Mouse (Mus musculus): ENCODE data around the gene Miox. TPM values are rescaled to one million over a fixed set of nuclear protein-coding genes. Genes with fewer than 3 reads are reported as not detected.

Gene Miox
- total and polyA plus RNA-seq, 2 experiments from 2014 or later: not detected

DNA sequence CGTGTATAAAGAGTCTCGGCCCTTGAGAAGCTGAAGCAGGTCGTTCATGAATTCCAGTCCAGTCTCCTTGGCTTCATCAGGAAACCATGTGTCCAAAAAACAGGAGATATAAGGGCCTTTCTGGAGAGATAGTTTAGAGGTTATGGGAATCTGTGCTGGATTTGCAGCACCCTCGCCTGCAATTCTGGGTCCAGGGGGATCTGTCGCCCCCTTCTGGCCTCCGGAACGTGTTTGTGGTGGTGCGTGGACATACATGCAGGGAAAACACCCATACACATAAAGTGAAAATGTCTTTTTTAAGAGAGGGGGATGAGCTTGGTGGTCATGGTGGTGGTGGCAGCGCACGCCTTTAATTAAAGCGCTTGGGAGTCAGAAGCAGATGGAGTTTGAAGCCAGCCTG lies 18.1 kb upstream of the Miox start:
- DNase-seq (ENCODE audit: low spot score) (no peak), ATAC-seq (ENCODE audit: insufficient read depth, low read depth) (no peak)
- Histone ChIP-seq H3K9ac (replicated peaks; ENCODE audit: low read depth, low read length) (no peak overlapping the region), H3K36me3 (replicated peaks; ENCODE audit: control insufficient read depth, insufficient read depth, low read length) (no peaks in the 10 kb centered on the region), H3K4me1 (ENCODE audit: control insufficient read depth, insufficient read depth) (peaks cover 13% of the 10 kb centered on the region), H3K4me3 (ENCODE audit: low read depth, low read length) (no peak overlapping the region), H3K4me2 (ENCODE audit: low read depth, low read length) (no peak overlapping the region), H3K27me3 (ENCODE audit: control insufficient read depth, insufficient read depth, low read length) (0 out of 2 replicates have a peak, but pooled peaks cover 3% of the 10 kb centered on the region), H3K9me3 (replicated peaks; ENCODE audit: control insufficient read depth, low read length) (no peaks in the 10 kb centered on the region), H3K27ac (ENCODE audit: low read depth) (no peak overlapping the region)
- TF ChIP-seq EP300 (IDR thresholded peaks at IDR 0.05; ENCODE audit: low read depth) (no peak), CTCF (IDR thresholded peaks at IDR 0.05; ENCODE audit: low read depth) (peak; percentile 7; the same call in 1 of the 2 replicates)
- 74% methylated on average over 11 of the region's 11 CpGs for WGBS

GRCm38 (mm10) chr15:89321264-89321663 lies 12.9 kb upstream of the Miox start:
- no peak overlapping the region for H3K4me3 ChIP-seq (ENCODE audit: low read depth, low read length)
- H3K27me3 ChIP-seq (ENCODE audit: control insufficient read depth, insufficient read depth, low read length): peaks cover 25% of the 10 kb centered on the region
- no peak overlapping the region for H3K9ac ChIP-seq (replicated peaks; ENCODE audit: low read depth, low read length)
- 71% methylated on average over 8 of the region's 8 CpGs for WGBS
- peaks cover 4% of the 10 kb centered on the region; the same call in 1 of the 2 replicates for H3K4me1 ChIP-seq (ENCODE audit: control insufficient read depth, insufficient read depth)
- TF ChIP-seq CTCF (IDR thresholded peaks at IDR 0.05; ENCODE audit: low read depth): no peak
- no peaks in the 10 kb centered on the region for H3K36me3 ChIP-seq (replicated peaks; ENCODE audit: control insufficient read depth, insufficient read depth, low read length)
- no peak for ATAC-seq (ENCODE audit: insufficient read depth, low read depth)
- no peaks in the 10 kb centered on the region for H3K9me3 ChIP-seq (replicated peaks; ENCODE audit: control insufficient read depth, low read length)
- H3K4me2 ChIP-seq (ENCODE audit: low read depth, low read length): no peak overlapping the region
- no peak for DNase-seq (ENCODE audit: low spot score)
- no peak overlapping the region for H3K27ac ChIP-seq (ENCODE audit: low read depth)

DNA sequence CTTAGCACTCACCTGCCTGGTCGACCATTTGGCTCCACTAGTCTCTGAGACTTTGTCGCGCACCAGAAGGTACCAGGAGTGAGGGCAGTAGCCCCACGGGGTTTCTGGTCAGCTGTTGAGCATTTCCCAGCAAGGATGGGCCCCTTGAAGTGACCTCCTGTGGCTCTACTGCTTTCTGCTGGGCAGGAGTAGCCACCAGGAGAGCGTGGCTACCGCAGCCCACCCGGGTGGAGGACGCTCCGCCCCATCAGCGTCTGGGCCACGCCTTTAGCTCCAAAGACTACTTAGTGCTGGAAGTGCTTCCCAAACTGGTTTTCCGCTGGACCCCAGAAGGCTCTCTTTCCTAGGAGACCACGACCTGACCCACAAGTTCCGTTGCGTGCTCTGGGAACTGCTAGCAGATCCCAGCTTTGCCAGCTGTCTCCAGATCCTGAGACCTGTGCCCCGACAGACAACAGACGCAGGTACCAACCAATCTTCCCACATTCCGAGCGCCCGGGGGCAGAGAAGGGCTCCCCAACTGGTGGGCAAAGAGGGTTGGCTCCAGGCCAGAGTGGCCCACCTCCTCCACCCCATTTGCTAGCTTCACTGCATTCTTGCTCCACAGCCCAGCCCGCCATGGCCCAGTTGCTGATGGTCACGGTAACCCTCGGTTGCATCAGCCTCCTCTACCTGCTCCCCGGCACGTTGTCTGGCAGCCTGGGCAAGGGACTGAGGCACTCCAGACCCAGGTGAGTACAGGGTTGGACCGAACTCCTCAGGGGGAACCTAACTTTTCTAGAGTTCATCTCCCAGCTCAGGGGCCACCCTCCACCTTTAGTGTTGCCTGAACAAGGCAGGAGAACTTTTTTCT lies 11.3 kb upstream of the Miox start, which contains the start of gene Adm2:
Gene Adm2 (plus strand): TSS at position 51 of the 853 bp plus-strand sequence.
- no peak for DNase-seq (ENCODE audit: low spot score)
- peak within 1 kb of the TSS; percentile 55 for H3K4me2 ChIP-seq (ENCODE audit: low read depth, low read length)
- H3K36me3 ChIP-seq (replicated peaks; ENCODE audit: control insufficient read depth, insufficient read depth, low read length): no peaks in the 10 kb centered on the region
- TF ChIP-seq EP300 (IDR thresholded peaks at IDR 0.05; ENCODE audit: low read depth) (no peak), CTCF (IDR thresholded peaks at IDR 0.05; ENCODE audit: low read depth) (no peak)
- peaks cover 4% of the 10 kb centered on the region; the same call in 1 of the 2 replicates for H3K4me1 ChIP-seq (ENCODE audit: control insufficient read depth, insufficient read depth)
- no peak; the same call in 1 of the 2 replicates for ATAC-seq (ENCODE audit: insufficient read depth, low read depth)
- WGBS: 5% methylated on average over 26 of the region's 26 CpGs
- H3K27me3 ChIP-seq (ENCODE audit: control insufficient read depth, insufficient read depth, low read length): peaks cover 25% of the 10 kb centered on the region
- no peak within 1 kb of the TSS for H3K9ac ChIP-seq (replicated peaks; ENCODE audit: low read depth, low read length)
- no peaks in the 10 kb centered on the region for H3K9me3 ChIP-seq (replicated peaks; ENCODE audit: control insufficient read depth, low read length)
- H3K4me3 ChIP-seq (ENCODE audit: low read depth, low read length): peak within 1 kb of the TSS; percentile 21
- H3K27ac ChIP-seq (ENCODE audit: low read depth): no peak within 1 kb of the TSS

GRCm38 (mm10) chr15:89323656-89324055 lies 10.5 kb upstream of the Miox start:
- WGBS: 86% methylated on average over 4 of the region's 4 CpGs
- no peak overlapping the region for H3K4me3 ChIP-seq (ENCODE audit: low read depth, low read length)
- no peak overlapping the region for H3K9ac ChIP-seq (replicated peaks; ENCODE audit: low read depth, low read length)
- DNase-seq (ENCODE audit: low spot score) (no peak), ATAC-seq (ENCODE audit: insufficient read depth, low read depth) (no peak)
- no peaks in the 10 kb centered on the region for H3K9me3 ChIP-seq (replicated peaks; ENCODE audit: control insufficient read depth, low read length)
- no peak overlapping the region for H3K4me2 ChIP-seq (ENCODE audit: low read depth, low read length)
- H3K27me3 ChIP-seq (ENCODE audit: control insufficient read depth, insufficient read depth, low read length): peaks cover 25% of the 10 kb centered on the region
- no peaks in the 10 kb centered on the region for H3K36me3 ChIP-seq (replicated peaks; ENCODE audit: control insufficient read depth, insufficient read depth, low read length)
- TF ChIP-seq CTCF (IDR thresholded peaks at IDR 0.05; ENCODE audit: low read depth) (no peak), EP300 (IDR thresholded peaks at IDR 0.05; ENCODE audit: low read depth) (no peak)
- no peak overlapping the region for H3K27ac ChIP-seq (ENCODE audit: low read depth)
- peaks cover 4% of the 10 kb centered on the region; the same call in 1 of the 2 replicates for H3K4me1 ChIP-seq (ENCODE audit: control insufficient read depth, insufficient read depth)

GRCm38 (mm10) chr15:89326441-89326840 lies 7.8 kb upstream of the Miox start:
- Histone ChIP-seq H3K4me2 (ENCODE audit: low read depth, low read length) (no peak overlapping the region), H3K27me3 (ENCODE audit: control insufficient read depth, insufficient read depth, low read length) (peaks cover 19% of the 10 kb centered on the region), H3K4me1 (ENCODE audit: control insufficient read depth, insufficient read depth) (peaks cover 4% of the 10 kb centered on the region; the same call in 1 of the 2 replicates), H3K27ac (ENCODE audit: low read depth) (no peak overlapping the region), H3K9me3 (replicated peaks; ENCODE audit: control insufficient read depth, low read length) (no peaks in the 10 kb centered on the region), H3K9ac (replicated peaks; ENCODE audit: low read depth, low read length) (no peak overlapping the region), H3K36me3 (replicated peaks; ENCODE audit: control insufficient read depth, insufficient read depth, low read length) (no peaks in the 10 kb centered on the region), H3K4me3 (ENCODE audit: low read depth, low read length) (no peak overlapping the region)
- TF ChIP-seq EP300 (IDR thresholded peaks at IDR 0.05; ENCODE audit: low read depth): no peak
- TF ChIP-seq CTCF (IDR thresholded peaks at IDR 0.05; ENCODE audit: low read depth): no peak
- 41% methylated on average over 5 of the region's 5 CpGs for WGBS
- DNase-seq (ENCODE audit: low spot score) (no peak), ATAC-seq (ENCODE audit: insufficient read depth, low read depth) (no peak)

Measured in heart, postnatal 0 days (tissue).